Mouse (Mus musculus): Measurements from ENCODE around the gene Fstl3. TPM values are rescaled to one million over a fixed set of nuclear protein-coding genes. Genes with fewer than 3 reads are reported as not detected.

Gene Fstl3
- total RNA-seq (2014; rRNA removed; ENCODE audit: low replicate concordance) (21.4 and 28.0 TPM in 2 replicates), polyA plus RNA-seq (2015; fragmentation: Nextera tagmentation; extraction: Ambion mirVana) (13.2 and 13.7 TPM in 2 replicates)

- no peaks in the 10 kb centered on the region for H3K36me3 ChIP-seq (replicated peaks; ENCODE audit: control insufficient read depth, insufficient read depth, low read length)
- H3K27me3 ChIP-seq (ENCODE audit: control insufficient read depth, insufficient read depth, low read length) = peaks cover 13% of the 10 kb centered on the region
- H3K4me1 ChIP-seq (ENCODE audit: control insufficient read depth, insufficient read depth) = peaks cover 7% of the 10 kb centered on the region
- peak within 1 kb of the TSS; percentile 55 for H3K4me2 ChIP-seq (ENCODE audit: low read depth, low read length)
- H3K4me3 ChIP-seq (ENCODE audit: low read depth, low read length) = peak within 1 kb of the TSS; percentile 33
- H3K9ac ChIP-seq (replicated peaks; ENCODE audit: low read depth, low read length) = peak within 1 kb of the TSS; percentile 6; the same call in 1 of the 2 replicates
- peaks cover 4% of the 10 kb centered on the region for H3K9me3 ChIP-seq (replicated peaks; ENCODE audit: control insufficient read depth, low read length)
- WGBS = 2% methylated on average over 37 of the region's 39 CpGs
- ATAC-seq (ENCODE audit: insufficient read depth, low read depth) = no peak
- no peak for DNase-seq (ENCODE audit: low spot score)
- TF ChIP-seq EP300 (IDR thresholded peaks at IDR 0.05; ENCODE audit: low read depth) (no peak), CTCF (IDR thresholded peaks at IDR 0.05; ENCODE audit: low read depth) (no peak)
- H3K27ac ChIP-seq (ENCODE audit: low read depth) = peak within 1 kb of the TSS; percentile 32; the same call in 1 of the 2 replicates
Measured at GRCm38 (mm10) chr10:79777103-79777531, at the start of gene Fstl3. Gene Fstl3, plus strand, starts transcription at chr10:79777272.

GRCm38 (mm10) chr10:79728323-79729249, 48.5 kb upstream of the Fstl3 start:
- 0 out of 2 replicates have a peak, but pooled peaks cover 3% of the 10 kb centered on the region for H3K36me3 ChIP-seq (replicated peaks; ENCODE audit: control insufficient read depth, insufficient read depth, low read length)
- DNase-seq (ENCODE audit: low spot score) (no peak), ATAC-seq (ENCODE audit: insufficient read depth, low read depth) (no peak)
- H3K4me3 ChIP-seq (ENCODE audit: low read depth, low read length) = no peak overlapping the region
- H3K9me3 ChIP-seq (replicated peaks; ENCODE audit: control insufficient read depth, low read length) = no peaks in the 10 kb centered on the region
- H3K27ac ChIP-seq (ENCODE audit: low read depth) = no peak overlapping the region
- no peak overlapping the region for H3K9ac ChIP-seq (replicated peaks; ENCODE audit: low read depth, low read length)
- no peak for TF ChIP-seq CTCF (IDR thresholded peaks at IDR 0.05; ENCODE audit: low read depth)
- TF ChIP-seq EP300 (IDR thresholded peaks at IDR 0.05; ENCODE audit: low read depth) = no peak
- 64% methylated on average over 28 of the region's 28 CpGs for whole genome bisulfite sequencing
- peaks cover 12% of the 10 kb centered on the region for H3K4me1 ChIP-seq (ENCODE audit: control insufficient read depth, insufficient read depth)
- H3K4me2 ChIP-seq (ENCODE audit: low read depth, low read length) = no peak overlapping the region
- no peaks in the 10 kb centered on the region for H3K27me3 ChIP-seq (ENCODE audit: control insufficient read depth, insufficient read depth, low read length)

GRCm38 (mm10) chr10:79729357-79729965, 47.6 kb upstream of the Fstl3 start:
- ATAC-seq (ENCODE audit: insufficient read depth, low read depth) (peak; percentile 42), DNase-seq (ENCODE audit: low spot score) (no peak)
- 49% methylated on average over 13 of the region's 13 CpGs for WGBS
- peak overlapping the region; percentile 49 for H3K4me2 ChIP-seq (ENCODE audit: low read depth, low read length)
- TF ChIP-seq CTCF (IDR thresholded peaks at IDR 0.05; ENCODE audit: low read depth) = no peak
- no peaks in the 10 kb centered on the region for H3K27me3 ChIP-seq (ENCODE audit: control insufficient read depth, insufficient read depth, low read length)
- H3K9me3 ChIP-seq (replicated peaks; ENCODE audit: control insufficient read depth, low read length) = no peaks in the 10 kb centered on the region
- H3K9ac ChIP-seq (replicated peaks; ENCODE audit: low read depth, low read length) = no peak overlapping the region
- no peak overlapping the region for H3K4me3 ChIP-seq (ENCODE audit: low read depth, low read length)
- no peak overlapping the region for H3K27ac ChIP-seq (ENCODE audit: low read depth)
- H3K4me1 ChIP-seq (ENCODE audit: control insufficient read depth, insufficient read depth) = peaks cover 6% of the 10 kb centered on the region; the same call in 1 of the 2 replicates
- H3K36me3 ChIP-seq (replicated peaks; ENCODE audit: control insufficient read depth, insufficient read depth, low read length) = peaks cover 10% of the 10 kb centered on the region; the same call in 1 of the 2 replicates

GRCm38 (mm10) chr10:79732500-79732899, 44.6 kb upstream of the Fstl3 start:
- Histone ChIP-seq H3K4me3 (ENCODE audit: low read depth, low read length) (no peak overlapping the region), H3K27me3 (ENCODE audit: control insufficient read depth, insufficient read depth, low read length) (no peaks in the 10 kb centered on the region), H3K36me3 (replicated peaks; ENCODE audit: control insufficient read depth, insufficient read depth, low read length) (peaks cover 29% of the 10 kb centered on the region), H3K27ac (ENCODE audit: low read depth) (no peak overlapping the region), H3K9me3 (replicated peaks; ENCODE audit: control insufficient read depth, low read length) (no peaks in the 10 kb centered on the region), H3K4me2 (ENCODE audit: low read depth, low read length) (no peak overlapping the region), H3K4me1 (ENCODE audit: control insufficient read depth, insufficient read depth) (peaks cover 6% of the 10 kb centered on the region; the same call in 1 of the 2 replicates), H3K9ac (replicated peaks; ENCODE audit: low read depth, low read length) (no peak overlapping the region)
- DNase-seq (ENCODE audit: low spot score) (no peak), ATAC-seq (ENCODE audit: insufficient read depth, low read depth) (no peak)
- WGBS = 100% methylated on average over 1 of the region's 1 CpGs
- no peak for TF ChIP-seq EP300 (IDR thresholded peaks at IDR 0.05; ENCODE audit: low read depth)
- peak; percentile 35 for TF ChIP-seq CTCF (IDR thresholded peaks at IDR 0.05; ENCODE audit: low read depth)

GRCm38 (mm10) chr10:79733847-79734246, 43.2 kb upstream of the Fstl3 start:
- Histone ChIP-seq H3K36me3 (replicated peaks; ENCODE audit: control insufficient read depth, insufficient read depth, low read length) (peaks cover 42% of the 10 kb centered on the region), H3K4me2 (ENCODE audit: low read depth, low read length) (no peak overlapping the region), H3K27me3 (ENCODE audit: control insufficient read depth, insufficient read depth, low read length) (no peaks in the 10 kb centered on the region), H3K27ac (ENCODE audit: low read depth) (no peak overlapping the region), H3K9me3 (replicated peaks; ENCODE audit: control insufficient read depth, low read length) (no peaks in the 10 kb centered on the region), H3K4me3 (ENCODE audit: low read depth, low read length) (no peak overlapping the region), H3K4me1 (ENCODE audit: control insufficient read depth, insufficient read depth) (peaks cover 6% of the 10 kb centered on the region; the same call in 1 of the 2 replicates), H3K9ac (replicated peaks; ENCODE audit: low read depth, low read length) (no peak overlapping the region)
- WGBS = 76% methylated on average over 15 of the region's 15 CpGs
- DNase-seq (ENCODE audit: low spot score) (no peak), ATAC-seq (ENCODE audit: insufficient read depth, low read depth) (no peak)
- no peak for TF ChIP-seq EP300 (IDR thresholded peaks at IDR 0.05; ENCODE audit: low read depth)
- no peak for TF ChIP-seq CTCF (IDR thresholded peaks at IDR 0.05; ENCODE audit: low read depth)

All from heart, postnatal 0 days (tissue).